Mouse (Mus musculus): ENCODE measurements around the gene Ppp1r17. TPM values are rescaled to one million over a fixed set of nuclear protein-coding genes. Genes with fewer than 3 reads are reported as not detected.

Gene Ppp1r17
- not detected in 2 replicates for polyA plus RNA-seq (2012; rRNA removed)

DNA sequence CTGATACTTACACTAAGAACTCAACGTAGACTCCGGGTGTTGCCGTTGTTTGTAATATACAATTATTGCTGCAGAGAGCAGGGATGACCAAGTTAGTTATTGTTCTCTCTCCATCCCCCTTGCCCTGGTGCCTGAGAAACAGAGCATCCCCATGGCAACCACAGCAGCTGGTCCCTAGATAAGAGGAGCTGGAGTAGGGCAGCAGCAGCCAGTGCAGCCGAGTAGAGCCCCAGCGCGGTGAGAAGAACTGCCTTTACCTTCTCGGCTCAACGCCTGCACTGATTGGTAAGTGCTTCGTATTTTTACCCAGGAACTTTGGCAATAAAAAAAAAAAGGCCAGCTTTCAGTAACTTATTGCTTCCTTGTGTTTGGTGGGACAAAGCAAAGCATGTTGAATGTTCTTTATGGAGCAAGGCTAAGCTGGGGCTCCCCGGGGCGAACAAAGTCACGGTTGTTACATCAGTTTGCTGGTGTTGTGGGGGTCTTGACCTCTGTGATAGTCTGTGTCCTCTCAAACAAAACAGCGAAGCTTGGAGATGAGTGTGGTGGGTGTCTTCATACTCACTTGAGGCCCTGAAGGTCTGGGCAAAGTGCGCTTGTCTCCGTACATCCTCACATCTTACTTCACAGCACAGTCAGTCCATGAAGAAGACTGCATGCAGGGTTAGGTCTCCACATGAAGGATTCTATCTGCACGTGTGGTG is at the start of gene Ppp1r17:
Gene Ppp1r17, plus strand, starts transcription at position 207 of the 704 bp plus-strand sequence.

Other genes starting within 250 kb of the Ppp1r17 start
- gene Itprid1, start 180.6 kb upstream of the Ppp1r17 start, polyA plus RNA-seq (2012; rRNA removed): not detected in 2 replicates

All from liver, embryonic 18 days (tissue).